Mouse (Mus musculus) CH12.LX (cell line): Measurements from ENCODE around the gene Tectb. TPM values are rescaled to one million over a fixed set of nuclear protein-coding genes. Genes with fewer than 3 reads are reported as not detected.

Experiments
- DNase-seq: peaks from one replicate; pipeline ENCODE4 v3.0.0-alpha.2; 2013; ENCODE audit errors: extremely low read depth
- H3K27ac ChIP-seq: 2 replicates; pipeline ENCODE4 v1.5.1; 2012; ENCODE audit warnings: low read depth, mild to moderate bottlenecking, control low read depth, moderate library complexity; ENCODE audit not compliant: insufficient read depth
- H3K27me3 ChIP-seq: replicated peaks from 2 replicates; pipeline ENCODE3; 2012; ENCODE audit warnings: inconsistent platforms
- H3K36me3 ChIP-seq, 2 experiments: replicated peaks in 1 of 2; 2 replicates each; pipeline versions ENCODE3 to v1.6.1; 2012; ENCODE audit warnings: inconsistent platforms in 1 of 2, low read length in 1 of 2, mild to moderate bottlenecking in 1 of 2, mixed read lengths in 1 of 2, moderate library complexity in 1 of 2; ENCODE audit not compliant: control insufficient read depth in 1 of 2, insufficient read depth in 1 of 2
- H3K4me1 ChIP-seq, 2 experiments: 2 replicates each; pipeline ENCODE4 v1.6.1; 2012; ENCODE audit warnings: inconsistent platforms in 1 of 2, moderate library complexity in 1 of 2; ENCODE audit not compliant: insufficient read depth in 2 of 2, control insufficient read depth in 1 of 2
- H3K4me2 ChIP-seq: 2 replicates; pipeline ENCODE4 v1.6.1; 2012; ENCODE audit warnings: low read depth, mild to moderate bottlenecking, control low read depth; ENCODE audit not compliant: poor library complexity, insufficient read depth, severe bottlenecking
- H3K4me3 ChIP-seq, 3 experiments: fragments of 150-350 bp in 1 of 3; sonication (generic) in 1 of 3; replicated peaks in 1 of 3; 2 replicates each; pipeline versions ENCODE3 to v1.5.1; 2011 to 2012; ENCODE audit warnings: low read depth in 2 of 3, low read length in 2 of 3, mild to moderate bottlenecking in 2 of 3, moderate library complexity in 2 of 3, control low read depth in 1 of 3, improper control_type of control experiment in 1 of 3, inconsistent platforms in 1 of 3, mixed read lengths in 1 of 3; ENCODE audit not compliant: poor library complexity in 1 of 3
- H3K79me2 ChIP-seq: replicated peaks from 2 replicates; pipeline ENCODE4 v1.6.1; 2012; ENCODE audit warnings: mild to moderate bottlenecking, moderate library complexity; ENCODE audit not compliant: control insufficient read depth, poor library complexity, insufficient read depth, severe bottlenecking; ENCODE audit errors: extremely low read depth
- H3K9ac ChIP-seq: 2 replicates; pipeline ENCODE4 v1.6.1; 2012; ENCODE audit warnings: low read depth, mild to moderate bottlenecking, control low read depth, moderate library complexity; ENCODE audit not compliant: insufficient read depth
- H3K9me3 ChIP-seq: replicated peaks from 2 replicates; pipeline ENCODE3; 2012; ENCODE audit warnings: low read length, inconsistent platforms, mixed read lengths
- BHLHE40 ChIP-seq: IDR thresholded peaks from 2 replicates; pipeline ENCODE4 v1.6.1; 2011; ENCODE audit warnings: mild to moderate bottlenecking, low read depth, low read length, improper control_type of control experiment
- CTCF ChIP-seq, 2 experiments: IDR thresholded peaks in 1 of 2; conservative IDR thresholded peaks in 1 of 2; 2 replicates each; pipeline ENCODE4 v1.5.1; 2011 to 2012; ENCODE audit warnings: low read depth in 2 of 2, low read length in 2 of 2, improper control_type of control experiment in 1 of 2, inconsistent platforms in 1 of 2, mild to moderate bottlenecking in 1 of 2, moderate library complexity in 1 of 2
- HCFC1 ChIP-seq: IDR thresholded peaks from 2 replicates; pipeline ENCODE4 v1.6.1; 2012; ENCODE audit warnings: low read depth, mild to moderate bottlenecking, inconsistent platforms, low read length, improper control_type of control experiment
- IRF4 ChIP-seq: IDR thresholded peaks from 2 replicates; pipeline ENCODE4 v1.6.1; 2014; ENCODE audit warnings: low read depth, mild to moderate bottlenecking, inconsistent platforms, low read length, improper control_type of control experiment
- JUND ChIP-seq: conservative IDR thresholded peaks from 2 replicates; pipeline ENCODE4 v1.6.1; 2011; ENCODE audit warnings: low read depth, low read length, improper control_type of control experiment
- KAT2A ChIP-seq: IDR thresholded peaks from 2 replicates; pipeline ENCODE4 v1.6.1; 2012; ENCODE audit warnings: low read length, improper control_type of control experiment, inconsistent platforms; ENCODE audit not compliant: insufficient replicate concordance
- MAX ChIP-seq: IDR thresholded peaks from 2 replicates; pipeline ENCODE4 v1.6.1; 2011; ENCODE audit warnings: low read length, improper control_type of control experiment
- MEF2A ChIP-seq: IDR thresholded peaks from 2 replicates; pipeline ENCODE4 v1.6.1; 2014; ENCODE audit warnings: low read depth, mild to moderate bottlenecking, inconsistent platforms, low read length, improper control_type of control experiment, borderline replicate concordance
- MYC ChIP-seq: IDR thresholded peaks from 2 replicates; pipeline ENCODE4 v1.6.1; 2011; ENCODE audit warnings: low read depth, mild to moderate bottlenecking, improper control_type of control experiment, low read length
- NRF1 ChIP-seq: IDR thresholded peaks from 2 replicates; pipeline ENCODE4 v1.6.1; 2014; ENCODE audit warnings: low read depth, mild to moderate bottlenecking, inconsistent platforms, low read length, improper control_type of control experiment, moderate library complexity
- PAX5 ChIP-seq: IDR thresholded peaks from 2 replicates; pipeline ENCODE4 v1.6.1; 2012; ENCODE audit warnings: low read length, inconsistent platforms, mixed read lengths
- ZMIZ1 ChIP-seq: IDR thresholded peaks from 2 replicates; pipeline ENCODE4 v1.6.1; 2012; ENCODE audit warnings: low read depth, mild to moderate bottlenecking, inconsistent platforms, low read length, improper control_type of control experiment
- dilution Hi-C: fragments of 300-500 bp; cut with MboI; formaldehyde crosslinking; loops from 2 replicates; pipeline ENCODE4 v1.14.3; 2020; ENCODE audit warnings: low sequenced_read_pairs; ENCODE audit not compliant: extremely low pct_unique_long_range_greater_than_20kb, extremely low pct_ligation_motif_present
- in situ Hi-C: fragments of 300-500 bp; cut with MboI; formaldehyde crosslinking; loops from 3 replicates; pipeline ENCODE4 v1.14.3; 2019; ENCODE audit warnings: low sequenced_read_pairs, low pct_ligation_motif_present, low pct_unique_long_range_greater_than_20kb, mixed read lengths
- polyA plus RNA-seq: library from polyadenylated mRNA; unstranded; fragments of >175 nt; gene quantifications from 2 replicates; pipeline ENCODE4 v1.2.1, GENCODE M21; 2012; ENCODE audit warnings: low read depth; ENCODE audit not compliant: insufficient read length
- total RNA-seq, 2 experiments: library from RNA; depleted of rRNA; stranded (reverse); fragments of 300-350 nt in 1 of 2; fragments of >200 nt in 1 of 2; gene quantifications; 2 replicates each; pipeline ENCODE4 v1.2.3; 2012 to 2014

Tectb gene
- total and polyA plus RNA-seq, 3 experiments: not detected

- Histone ChIP-seq H3K79me2 (no peaks in the 10 kb centered on the region), H3K4me3 (no peak overlapping the region), H3K27ac (no peak overlapping the region), H3K4me2 (no peak overlapping the region), H3K9me3 (no peaks in the 10 kb centered on the region), H3K27me3 (no peaks in the 10 kb centered on the region), H3K36me3 (no peaks in the 10 kb centered on the region), H3K9ac (no peak overlapping the region), H3K4me1 (peaks cover 0 to 41% of the 10 kb centered on the region in 2 experiments; a peak in 2 of 4 replicates)
- dilution Hi-C loops: no loop called here
- in situ Hi-C loops: loop anchor here (5.0 kb wide), 1 partner anchor 35 kb away; no protein-coding TSS in a partner anchor
- no peak for DNase-seq
- TF ChIP-seq PAX5 (no peak), JUND (no peak), KAT2A (no peak), ZMIZ1 (no peak), MEF2A (no peak), CTCF (conservative IDR thresholded peaks at IDR 0.05 in 1 of 2, IDR thresholded peaks at IDR 0.05 in 1 of 2; ENCODE audit: low read depth in 2 of 2, low read length in 2 of 2) (no peak)
Measured at GRCm38 (mm10) chr19:55136693-55137427, 43.7 kb upstream of the Tectb start.

- no peaks in the 10 kb centered on the region for H3K79me2 ChIP-seq
- no peak for DNase-seq
- dilution Hi-C loops: no loop called here
- no peak overlapping the region for H3K4me3 ChIP-seq
- no peak overlapping the region for H3K27ac ChIP-seq
- no peaks in the 10 kb centered on the region for H3K27me3 ChIP-seq
- TF ChIP-seq IRF4 (no peak), JUND (no peak), ZMIZ1 (no peak), MYC (no peak), BHLHE40 (no peak), NRF1 (no peak), HCFC1 (no peak)
- TF ChIP-seq, all 38 proteins: peak for 0
- H3K9ac ChIP-seq: no peak overlapping the region
- H3K4me1 ChIP-seq: peaks cover 0 to 41% of the 10 kb centered on the region in 2 experiments; a peak in 2 of 4 replicates
- no peaks in the 10 kb centered on the region for H3K36me3 ChIP-seq
- no peaks in the 10 kb centered on the region for H3K9me3 ChIP-seq
- no peak overlapping the region for H3K4me2 ChIP-seq
- in situ Hi-C loops: loop anchor here (5.0 kb wide), 1 partner anchor 36 kb away; no protein-coding TSS in a partner anchor
Measured at GRCm38 (mm10) chr19:55137884-55138283, 42.6 kb upstream of the Tectb start.

GRCm38 (mm10) chr19:55138506-55138905 lies 42.0 kb upstream of the Tectb start:
- H3K27me3 ChIP-seq: no peaks in the 10 kb centered on the region
- TF ChIP-seq MAX: no peak
- TF ChIP-seq IRF4: no peak
- TF ChIP-seq, all 38 proteins: peak for 0
- H3K4me1 ChIP-seq: peaks cover 0 to 41% of the 10 kb centered on the region in 2 experiments; a peak in 2 of 4 replicates
- no peak for DNase-seq
- no peaks in the 10 kb centered on the region for H3K9me3 ChIP-seq
- H3K36me3 ChIP-seq: no peaks in the 10 kb centered on the region
- H3K9ac ChIP-seq: no peak overlapping the region
- dilution Hi-C loops (no loop called here), in situ Hi-C loops (loop anchor here (5.0 kb wide), 1 partner anchor 36 kb away; no protein-coding TSS in a partner anchor)
- H3K4me3 ChIP-seq: no peak overlapping the region
- H3K79me2 ChIP-seq: no peaks in the 10 kb centered on the region
- no peak overlapping the region for H3K27ac ChIP-seq
- no peak overlapping the region for H3K4me2 ChIP-seq
